Mouse (Mus musculus) cerebellum, postnatal 14 days (tissue): ENCODE measurements around the gene Dyrk3.
A peak's percentile ranks its signal among the peaks of the same experiment; 100 is the strongest.
"Not testable (repeated sequence)": the region's sequence is repeated elsewhere in the genome, so short reads cannot be mapped to it uniquely, and the experiment has no call there.

Source experiments
- DNase-seq, 2 experiments: peaks; one replicate each; pipeline ENCODE4 v3.0.0; 2021; ENCODE audit warnings: mixed read lengths in 2 of 2

Dyrk3 gene

GRCm38 (mm10) chr1:131153018-131153629 lies 15.0 kb upstream of the Dyrk3 start, which contains the start of gene Eif2d:
Gene Eif2d (plus strand): TSS chr1:131153181.
- peak; percentile 94 for DNase-seq

GRCm38 (mm10) chr1:131149496-131149895 lies 11.4 kb upstream of the Dyrk3 start:
- DNase-seq, result no peak

GRCm38 (mm10) chr1:131146181-131146614 lies 8.1 kb upstream of the Dyrk3 start:
- no peak for DNase-seq

- DNase-seq, result not testable (repeated sequence)
Measured at GRCm38 (mm10) chr1:131145222-131145621, 7.1 kb upstream of the Dyrk3 start.

GRCm38 (mm10) chr1:131142472-131142871 lies 4.3 kb upstream of the Dyrk3 start:
- no peak for DNase-seq

DNA sequence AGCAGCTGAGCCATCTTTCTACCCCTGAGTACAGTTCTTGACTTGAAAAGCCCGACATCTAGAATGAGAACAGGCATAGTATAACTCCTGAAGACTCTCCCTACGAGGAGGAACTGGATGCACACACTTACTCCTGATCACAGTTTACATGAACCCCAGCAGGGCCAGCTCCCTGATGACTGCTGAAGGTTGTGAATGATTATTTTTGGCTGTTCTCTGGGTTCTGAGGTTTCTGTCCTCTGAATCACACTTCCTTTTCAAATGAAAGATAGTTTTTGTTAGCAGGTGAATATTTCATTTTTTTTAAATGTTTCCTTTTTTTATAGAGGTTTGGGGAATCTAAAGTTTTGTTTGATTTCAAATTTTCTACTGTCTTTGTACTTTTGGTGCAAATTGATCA lies 3.3 kb upstream of the Dyrk3 start:
- no peak for DNase-seq

GRCm38 (mm10) chr1:131139102-131140095 lies 1.3 kb upstream of the Dyrk3 start:
- DNase-seq, result no peak

DNA sequence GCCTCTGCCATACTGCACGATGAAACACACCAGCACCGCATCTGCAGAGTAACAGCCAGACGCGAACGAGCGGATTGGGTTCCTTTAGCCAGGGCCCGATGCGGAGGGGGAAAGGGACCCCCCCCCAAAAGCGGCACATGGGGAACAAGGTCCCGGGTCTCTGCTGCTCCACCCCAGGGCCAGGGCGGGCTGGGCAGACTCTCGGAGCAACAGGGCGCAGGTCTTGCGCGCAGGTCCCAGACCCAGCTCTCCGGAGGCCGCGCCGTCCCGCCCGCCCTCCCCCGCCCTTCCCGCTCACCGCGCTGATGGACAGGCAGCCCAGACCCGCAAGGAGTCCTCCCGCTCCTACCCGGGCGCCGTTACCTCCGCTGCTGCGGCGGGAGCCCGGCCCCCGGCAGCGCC lies 422 bp downstream of the Dyrk3 start:
- peak in 1 of 2 experiments; percentile 38 for DNase-seq

- DNase-seq, result no peak
Measured at GRCm38 (mm10) chr1:131137111-131137510, 1.0 kb downstream of the Dyrk3 start.

DNA sequence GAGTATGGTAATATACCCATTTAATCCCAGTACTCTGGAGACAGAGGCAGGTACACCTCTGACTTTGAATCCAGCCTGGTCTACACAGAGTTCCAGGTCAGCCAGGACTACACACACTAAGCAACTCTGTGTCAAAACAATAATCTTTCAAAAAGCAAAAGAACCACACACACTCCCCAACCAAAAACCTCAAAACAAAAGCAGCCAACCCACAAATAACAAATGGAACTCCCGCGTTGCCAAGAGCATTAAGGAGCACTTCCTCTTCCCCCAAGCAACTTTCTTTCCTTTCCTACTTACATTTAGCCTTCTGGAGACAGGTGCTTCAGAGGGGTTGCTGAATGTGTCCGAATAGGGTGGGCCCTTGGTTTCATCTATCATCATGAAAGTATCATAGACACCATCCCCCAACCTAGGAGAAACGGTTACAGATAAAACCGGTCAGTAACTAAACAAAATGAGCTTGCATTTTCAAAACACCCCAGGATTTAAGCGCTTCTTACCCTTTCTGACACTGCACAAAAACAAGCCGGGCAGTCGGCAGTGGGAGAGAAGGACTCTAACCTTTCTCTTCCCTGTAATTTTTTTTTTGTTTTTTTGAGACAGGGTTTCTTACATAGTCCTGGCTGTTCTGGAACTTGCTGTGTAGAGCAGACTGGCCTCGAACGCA lies 2.0 kb downstream of the Dyrk3 start:
- DNase-seq, result no peak

- peak; percentile 43 to 49 for DNase-seq
Measured at GRCm38 (mm10) chr1:131134942-131135522, 3.1 kb downstream of the Dyrk3 start.

DNA sequence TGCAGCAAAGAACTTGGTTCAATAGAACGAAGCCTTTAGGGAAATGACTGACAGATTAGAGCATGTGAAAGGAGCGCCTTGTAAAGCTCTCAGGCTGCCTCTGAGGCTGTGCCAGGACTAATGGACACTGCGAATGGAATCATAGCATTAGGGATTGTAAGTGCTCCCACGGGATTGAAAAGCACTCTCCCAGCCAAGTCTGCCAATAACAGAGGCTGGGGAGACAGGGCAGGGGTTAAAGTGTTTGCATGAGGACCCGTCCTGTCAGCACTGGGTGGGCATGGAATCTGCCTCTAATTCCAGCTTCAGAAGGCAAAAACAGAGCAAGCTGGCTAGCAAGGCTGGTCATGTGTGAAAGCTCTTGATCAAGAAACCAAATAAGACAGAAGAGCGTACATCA lies 3.9 kb downstream of the Dyrk3 start:
- no peak for DNase-seq

DNA sequence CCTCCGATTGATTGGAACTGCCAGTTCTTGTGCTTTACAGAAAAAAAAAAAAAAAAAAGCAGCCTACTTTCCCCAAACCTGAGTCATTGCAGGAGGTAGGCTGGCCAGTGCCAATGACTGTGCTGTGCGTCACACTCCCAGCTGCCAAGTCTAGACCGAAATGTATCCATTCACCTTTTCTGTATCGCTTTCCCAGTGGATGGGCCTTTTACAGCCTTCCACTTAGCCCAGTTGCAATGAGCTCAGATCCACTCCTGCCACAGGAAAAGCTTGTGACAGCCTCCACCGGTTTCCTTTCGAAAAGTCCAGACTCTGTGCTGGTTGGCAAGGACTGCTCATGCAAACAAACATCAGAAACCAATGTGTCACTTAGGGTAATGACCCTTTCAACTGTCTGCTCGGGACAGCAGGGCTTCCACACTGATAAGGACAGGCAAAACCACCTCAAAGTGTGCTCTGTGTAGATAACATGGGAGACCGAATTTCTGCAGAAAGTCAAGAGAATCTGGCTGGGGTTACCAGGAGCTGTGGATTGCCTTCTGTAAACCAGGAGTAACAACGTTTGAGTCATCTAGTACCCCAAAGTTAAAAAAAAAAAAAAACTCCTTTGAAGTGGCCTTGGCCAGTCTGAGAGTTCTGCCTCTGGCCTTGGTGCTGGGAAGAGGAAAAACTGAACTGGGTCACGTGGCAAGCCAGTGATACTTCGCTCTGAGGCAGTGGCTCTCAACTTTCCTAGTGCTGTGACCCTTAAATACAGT lies 12.0 kb downstream of the Dyrk3 start:
- DNase-seq, result no peak

DNA sequence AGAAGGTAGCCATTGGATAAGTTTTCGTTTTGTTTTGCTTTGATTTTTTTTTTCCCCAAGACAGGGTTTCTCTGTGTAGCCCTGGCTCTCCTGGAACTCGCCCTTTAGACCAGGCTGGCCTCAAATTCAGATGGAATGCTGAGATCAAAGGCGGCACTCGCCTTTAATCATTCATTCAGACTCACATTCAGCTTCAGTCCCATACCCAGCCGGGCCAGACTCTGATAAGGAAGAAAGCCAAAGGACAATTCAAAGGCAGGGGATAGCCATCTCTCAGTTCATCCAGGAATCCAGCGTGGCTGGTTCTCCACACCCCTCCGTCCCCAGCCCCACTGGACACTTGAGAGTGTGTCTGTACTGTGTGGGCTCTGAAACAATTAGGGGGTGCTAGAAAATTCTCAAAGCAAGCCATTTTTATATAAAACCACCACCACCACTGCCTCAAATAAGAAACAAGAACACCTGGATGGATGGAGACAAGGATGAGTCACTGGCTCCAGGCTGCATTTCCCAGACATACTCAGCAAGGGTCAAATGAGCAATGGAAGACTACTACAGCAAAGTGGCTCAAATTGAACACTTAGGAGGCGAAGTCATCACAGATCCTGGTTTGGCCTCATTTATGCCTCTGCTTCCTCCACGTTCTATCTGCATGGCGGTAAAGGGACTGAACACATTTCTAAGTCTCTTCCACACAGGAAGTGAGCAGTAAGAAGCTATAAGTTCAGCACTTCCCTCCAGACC lies 14.4 kb downstream of the Dyrk3 start:
- DNase-seq, result no peak

DNA sequence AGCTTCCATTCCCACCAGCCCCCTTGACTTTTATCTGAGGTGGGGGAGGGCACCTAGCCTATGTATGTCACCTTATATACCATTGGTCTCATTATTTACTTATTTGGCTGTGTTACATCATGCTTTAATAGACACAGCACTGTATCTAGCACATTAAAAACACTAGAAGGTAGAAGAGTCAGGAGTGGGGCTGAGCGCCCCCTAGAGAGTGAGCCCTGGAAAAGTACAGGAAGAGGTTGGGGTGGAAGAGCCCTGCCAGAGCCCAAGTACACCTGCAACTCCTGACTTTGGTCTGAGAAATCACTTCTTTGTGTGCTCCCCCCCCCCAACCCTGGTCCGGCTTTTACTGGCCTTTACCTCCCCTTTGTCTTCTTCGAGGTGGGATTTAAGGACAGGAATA lies 16.2 kb downstream of the Dyrk3 start:
- DNase-seq, result no peak

- DNase-seq, result peak in 1 of 2 experiments; percentile 58
Measured at GRCm38 (mm10) chr1:131119026-131119425, 19.1 kb downstream of the Dyrk3 start.

DNA sequence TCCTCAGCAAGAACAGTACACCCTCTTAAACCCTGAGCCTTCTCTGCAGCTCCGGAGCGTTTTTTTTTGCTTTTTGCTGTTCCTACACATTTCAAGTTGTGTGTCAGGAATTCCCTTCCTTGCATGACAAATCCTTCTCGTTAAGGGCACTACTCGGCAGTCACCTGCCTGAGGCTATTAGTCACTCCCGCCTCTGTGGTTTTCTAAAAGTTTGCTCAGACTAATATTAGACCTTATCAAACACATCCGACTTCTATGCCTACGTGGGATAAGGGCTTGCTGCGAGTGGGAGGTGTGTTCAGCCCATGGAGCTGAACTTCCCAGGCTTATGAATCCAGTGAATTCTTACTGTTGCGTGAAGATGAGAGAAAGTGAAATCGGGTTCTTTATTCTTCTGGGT lies 19.6 kb downstream of the Dyrk3 start:
- DNase-seq, result no peak

DNA sequence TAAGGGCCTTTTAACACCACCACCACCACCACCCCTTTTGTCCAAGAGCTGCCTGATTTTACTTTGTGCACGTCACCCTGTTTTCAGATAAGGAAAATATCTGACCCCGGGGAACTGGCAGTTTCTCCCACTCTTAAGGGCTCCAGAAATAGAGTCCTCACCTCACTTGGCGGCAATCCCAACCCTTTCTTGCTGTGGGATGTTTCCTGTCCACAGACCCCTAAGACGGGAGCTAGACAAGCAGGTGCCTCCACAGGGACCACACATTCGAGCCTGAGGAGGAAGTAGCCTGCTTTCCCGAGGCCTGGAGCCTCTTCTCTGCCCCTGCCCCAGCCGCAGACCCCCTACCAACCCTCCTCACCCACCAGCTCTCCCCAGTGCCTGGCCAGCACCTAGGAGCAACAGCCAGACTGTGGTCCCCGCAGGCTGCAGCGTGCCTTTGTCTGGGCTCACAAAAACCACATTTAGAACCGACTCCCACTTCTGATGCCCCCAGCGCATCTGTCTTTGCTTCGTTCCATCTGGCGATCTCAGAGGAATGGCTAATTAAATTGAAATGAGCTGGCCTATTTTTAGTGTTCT lies 21.6 kb downstream of the Dyrk3 start:
- peak; percentile 52 to 70 for DNase-seq

DNA sequence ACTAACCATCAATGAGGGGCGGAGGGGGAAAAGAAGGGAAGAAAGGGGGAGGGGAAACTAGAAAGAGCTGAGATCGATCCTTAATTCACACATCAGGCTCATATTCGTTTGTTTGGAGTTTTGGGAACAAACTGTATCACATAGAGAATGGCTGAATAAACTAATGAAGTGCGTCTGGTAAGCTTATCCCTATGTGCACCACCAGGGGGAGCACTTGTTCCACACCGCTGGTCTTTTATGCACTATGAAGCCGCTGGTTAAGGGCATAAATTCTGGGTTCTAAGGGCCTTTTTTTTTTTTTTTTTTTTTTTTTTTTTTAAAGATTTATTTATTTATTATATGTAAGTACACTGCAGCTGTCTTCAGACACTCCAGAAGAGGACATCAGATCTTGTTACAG lies 22.2 kb downstream of the Dyrk3 start:
- peak; percentile 84 to 85 for DNase-seq

DNA sequence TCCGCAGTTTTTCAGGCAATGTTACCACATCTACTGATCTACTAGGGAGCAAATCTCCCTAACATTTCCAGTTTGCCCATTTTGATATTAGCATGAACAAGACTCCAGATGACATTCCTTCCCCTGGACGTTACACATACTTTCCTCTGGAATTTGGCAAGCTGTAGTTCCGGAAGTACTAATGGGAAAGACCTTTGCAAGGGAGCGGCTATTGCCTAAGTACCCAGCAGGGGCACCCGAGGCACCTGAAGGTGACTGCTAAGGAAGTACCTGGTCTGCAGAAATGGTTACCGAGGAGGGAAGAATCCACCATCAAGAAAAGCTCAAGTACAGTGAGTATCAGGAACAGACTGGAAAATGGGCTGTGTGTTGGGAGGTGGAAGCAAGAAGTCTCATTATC lies 25.6 kb downstream of the Dyrk3 start:
- no peak for DNase-seq

- no peak for DNase-seq
Measured at GRCm38 (mm10) chr1:131110525-131111106, 27.5 kb downstream of the Dyrk3 start.
